Mouse (Mus musculus): Measurements from ENCODE around the gene Bmp8a. TPM values are rescaled to one million over a fixed set of nuclear protein-coding genes. Genes with fewer than 3 reads are reported as not detected.

The Bmp8a gene
- 0.64 and 1.1 TPM in 2 replicates for polyA plus RNA-seq (2015; fragmentation: Nextera tagmentation; extraction: Ambion mirVana)

DNA sequence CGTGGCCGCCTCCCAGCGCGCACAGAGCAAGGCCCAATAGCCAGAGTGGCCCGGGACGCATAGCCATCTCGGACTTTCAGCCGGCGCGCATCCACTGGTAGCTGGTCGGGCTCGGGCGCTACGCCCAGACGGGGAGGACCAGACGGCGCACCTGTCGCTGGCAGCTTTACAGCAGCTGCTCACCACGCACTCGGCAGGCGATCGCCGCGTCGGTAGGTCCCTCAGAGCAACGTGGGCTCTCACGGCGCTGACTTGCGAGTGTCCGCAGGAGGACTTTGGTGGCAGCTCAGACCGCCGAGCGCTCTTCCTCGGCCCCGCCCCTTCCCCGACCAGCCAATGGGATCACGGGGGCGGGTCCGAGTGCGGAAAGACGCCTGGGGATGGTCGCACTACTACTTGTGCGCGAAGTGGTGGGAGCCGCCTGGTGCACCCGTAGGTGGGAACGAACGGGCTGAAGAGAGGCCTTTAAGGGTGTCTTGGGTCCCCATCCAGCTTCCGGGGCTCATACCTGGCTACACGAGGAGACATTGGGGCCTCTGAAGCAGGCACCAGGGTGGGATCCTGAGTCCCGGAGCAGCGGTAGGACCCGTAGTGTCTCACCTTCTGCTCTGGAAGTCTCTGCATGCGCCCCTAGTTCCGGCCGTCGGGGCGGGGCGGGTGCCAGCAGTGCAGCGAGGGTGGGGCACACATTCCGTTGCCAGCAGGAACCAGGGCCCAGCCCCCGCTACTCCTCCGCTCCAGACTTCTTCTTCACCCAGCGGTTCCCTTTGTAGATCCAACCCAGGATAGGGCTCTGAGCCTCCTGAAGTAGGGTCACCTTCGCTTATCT lies at the start of gene Bmp8a:
Bmp8a (minus strand) TSS at position 611 of the 829 bp plus-strand sequence.
- H3K9me3 ChIP-seq (ENCODE audit: control insufficient read depth, low read length) = no peaks in the 10 kb centered on the region
- under 1% methylated on average over 64 of the region's 65 CpGs for WGBS
- ATAC-seq = peak; percentile 93
- peaks cover 11% of the 10 kb centered on the region for H3K4me1 ChIP-seq (ENCODE audit: control insufficient read depth, insufficient read depth, low read length)
- H3K36me3 ChIP-seq (ENCODE audit: control insufficient read depth, insufficient read depth, low read length) = no peaks in the 10 kb centered on the region
- peaks cover 21% of the 10 kb centered on the region for H3K27me3 ChIP-seq (replicated peaks; ENCODE audit: control insufficient read depth, insufficient read depth, low read length)
- peak within 1 kb of the TSS; percentile 51 for H3K9ac ChIP-seq (ENCODE audit: low read depth, low read length)
- peak within 1 kb of the TSS; percentile 43 for H3K27ac ChIP-seq (ENCODE audit: low read length)
- peak within 1 kb of the TSS; percentile 67 for H3K4me3 ChIP-seq (ENCODE audit: low read length)
- H3K4me2 ChIP-seq (ENCODE audit: low read depth, low read length) = peak within 1 kb of the TSS; percentile 94

DNA sequence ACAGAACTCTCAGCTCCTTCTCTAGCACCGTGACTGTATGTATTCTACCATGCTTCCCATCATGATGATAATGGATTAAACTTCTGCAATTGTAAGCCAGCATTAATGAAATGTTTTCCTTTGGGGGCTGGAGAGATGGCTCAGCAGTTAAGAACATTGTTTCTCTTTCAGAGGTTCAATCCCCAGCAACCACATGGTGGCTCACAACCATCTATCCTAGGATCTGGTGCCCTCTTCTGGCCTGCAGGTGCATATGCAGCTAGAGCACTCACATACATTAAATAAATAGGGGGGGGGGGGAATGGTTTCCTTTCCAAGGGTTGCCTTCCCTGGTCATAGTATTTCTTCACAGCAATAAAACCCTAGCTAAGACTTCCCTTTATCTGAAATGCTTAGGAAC lies 49.1 kb upstream of the Bmp8a start:
- 100% methylated on average over 1 of the region's 1 CpGs for WGBS
- no peak overlapping the region for H3K27ac ChIP-seq (ENCODE audit: low read length)
- ATAC-seq = no peak
- no peaks in the 10 kb centered on the region for H3K27me3 ChIP-seq (replicated peaks; ENCODE audit: control insufficient read depth, insufficient read depth, low read length)
- no peak overlapping the region for H3K9ac ChIP-seq (ENCODE audit: low read depth, low read length)
- H3K36me3 ChIP-seq (ENCODE audit: control insufficient read depth, insufficient read depth, low read length) = peaks cover 13% of the 10 kb centered on the region
- no peaks in the 10 kb centered on the region for H3K4me1 ChIP-seq (ENCODE audit: control insufficient read depth, insufficient read depth, low read length)
- no peaks in the 10 kb centered on the region for H3K9me3 ChIP-seq (ENCODE audit: control insufficient read depth, low read length)
- no peak overlapping the region for H3K4me2 ChIP-seq (ENCODE audit: low read depth, low read length)
- H3K4me3 ChIP-seq (ENCODE audit: low read length) = no peak overlapping the region

DNA sequence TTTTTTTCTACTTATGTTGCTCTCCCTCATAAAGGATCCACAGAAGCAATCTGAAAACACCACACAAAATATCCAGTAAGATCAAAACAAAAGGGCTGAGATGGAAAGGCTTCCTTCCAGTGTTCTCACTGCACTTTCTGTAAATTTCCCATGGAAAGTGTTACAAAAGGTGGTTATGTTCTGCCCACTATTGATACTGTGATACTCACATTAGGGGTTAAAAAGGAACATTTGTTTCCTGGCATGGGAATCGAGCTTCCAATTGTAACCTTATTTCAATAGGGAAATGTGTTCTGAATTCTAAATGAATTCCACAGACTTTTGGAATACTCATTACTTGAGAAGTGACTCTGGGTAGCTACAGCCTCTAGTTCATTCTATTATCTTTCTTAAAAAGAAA lies 42.0 kb upstream of the Bmp8a start:
- Histone ChIP-seq H3K27ac (ENCODE audit: low read length) (no peak overlapping the region), H3K27me3 (replicated peaks; ENCODE audit: control insufficient read depth, insufficient read depth, low read length) (no peaks in the 10 kb centered on the region), H3K9ac (ENCODE audit: low read depth, low read length) (no peak overlapping the region), H3K4me1 (ENCODE audit: control insufficient read depth, insufficient read depth, low read length) (no peaks in the 10 kb centered on the region), H3K4me2 (ENCODE audit: low read depth, low read length) (no peak overlapping the region), H3K9me3 (ENCODE audit: control insufficient read depth, low read length) (no peaks in the 10 kb centered on the region), H3K36me3 (ENCODE audit: control insufficient read depth, insufficient read depth, low read length) (peaks cover 20% of the 10 kb centered on the region), H3K4me3 (ENCODE audit: low read length) (no peak overlapping the region)
- 66% methylated on average over 1 of the region's 1 CpGs for WGBS
- no peak for ATAC-seq

DNA sequence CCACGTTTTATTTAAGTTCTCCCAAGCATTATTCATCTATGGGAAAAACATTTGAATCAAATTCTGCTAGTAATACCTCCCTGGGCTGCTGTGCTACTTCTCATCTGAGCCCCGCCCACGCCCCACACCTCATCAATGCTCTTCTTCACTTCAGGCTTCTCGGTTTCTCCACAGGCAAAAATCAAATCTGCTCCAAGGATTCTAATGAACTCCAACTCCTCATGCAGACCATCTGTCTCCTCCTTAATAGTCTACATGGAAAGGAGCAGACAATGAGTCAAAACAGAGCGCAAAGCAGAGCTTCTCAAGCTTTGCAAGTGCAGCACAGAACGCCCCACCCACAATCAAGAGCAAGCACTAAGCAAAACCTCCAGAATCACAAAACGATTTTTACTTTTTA lies 40.1 kb upstream of the Bmp8a start:
- no peak for ATAC-seq
- H3K4me3 ChIP-seq (ENCODE audit: low read length) = no peak overlapping the region
- H3K4me1 ChIP-seq (ENCODE audit: control insufficient read depth, insufficient read depth, low read length) = no peaks in the 10 kb centered on the region

DNA sequence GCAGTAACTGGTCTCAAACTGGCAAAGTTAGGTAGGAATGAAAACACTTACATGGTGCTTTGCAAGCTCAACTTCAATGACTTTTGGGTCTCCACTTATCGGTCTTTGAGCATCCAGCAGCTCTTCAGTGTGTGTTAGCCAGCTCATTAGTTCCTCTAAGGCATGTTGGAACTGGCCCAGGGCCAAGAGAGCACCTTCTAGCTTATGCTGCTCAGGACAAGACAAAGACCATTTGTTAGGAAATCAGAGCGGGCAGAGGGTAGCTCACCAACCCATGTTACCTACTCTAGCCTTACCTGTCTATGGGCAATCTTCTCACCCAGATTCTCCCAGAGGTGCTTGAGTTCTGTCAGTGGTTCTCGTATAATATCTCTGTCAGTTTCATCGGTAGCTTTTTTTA lies 39.0 kb upstream of the Bmp8a start:
- H3K4me3 ChIP-seq (ENCODE audit: low read length) = no peak overlapping the region
- no peak overlapping the region for H3K9ac ChIP-seq (ENCODE audit: low read depth, low read length)
- H3K27me3 ChIP-seq (replicated peaks; ENCODE audit: control insufficient read depth, insufficient read depth, low read length) = no peaks in the 10 kb centered on the region
- no peak overlapping the region for H3K27ac ChIP-seq (ENCODE audit: low read length)
- H3K36me3 ChIP-seq (ENCODE audit: control insufficient read depth, insufficient read depth, low read length) = peaks cover 24% of the 10 kb centered on the region
- H3K4me2 ChIP-seq (ENCODE audit: low read depth, low read length) = no peak overlapping the region
- H3K9me3 ChIP-seq (ENCODE audit: control insufficient read depth, low read length) = no peaks in the 10 kb centered on the region
- ATAC-seq = no peak
- H3K4me1 ChIP-seq (ENCODE audit: control insufficient read depth, insufficient read depth, low read length) = no peaks in the 10 kb centered on the region
- 91% methylated on average over 4 of the region's 4 CpGs for WGBS

More for the DNA sequence above, 40.1 kb upstream of the Bmp8a start:
- Histone ChIP-seq H3K9me3 (ENCODE audit: control insufficient read depth, low read length) (no peaks in the 10 kb centered on the region), H3K9ac (ENCODE audit: low read depth, low read length) (no peak overlapping the region), H3K27me3 (replicated peaks; ENCODE audit: control insufficient read depth, insufficient read depth, low read length) (no peaks in the 10 kb centered on the region), H3K27ac (ENCODE audit: low read length) (no peak overlapping the region), H3K36me3 (ENCODE audit: control insufficient read depth, insufficient read depth, low read length) (peaks cover 23% of the 10 kb centered on the region), H3K4me2 (ENCODE audit: low read depth, low read length) (no peak overlapping the region)
- WGBS = 92% methylated on average over 7 of the region's 7 CpGs

- no peaks in the 10 kb centered on the region for H3K27me3 ChIP-seq (replicated peaks; ENCODE audit: control insufficient read depth, insufficient read depth, low read length)
- no peaks in the 10 kb centered on the region for H3K4me1 ChIP-seq (ENCODE audit: control insufficient read depth, insufficient read depth, low read length)
- peaks cover 24% of the 10 kb centered on the region; the same call in 1 of the 2 replicates for H3K36me3 ChIP-seq (ENCODE audit: control insufficient read depth, insufficient read depth, low read length)
- no peak for ATAC-seq
- H3K27ac ChIP-seq (ENCODE audit: low read length) = no peak overlapping the region
- no peak overlapping the region for H3K4me2 ChIP-seq (ENCODE audit: low read depth, low read length)
- H3K4me3 ChIP-seq (ENCODE audit: low read length) = no peak overlapping the region
- no peaks in the 10 kb centered on the region for H3K9me3 ChIP-seq (ENCODE audit: control insufficient read depth, low read length)
- H3K9ac ChIP-seq (ENCODE audit: low read depth, low read length) = no peak overlapping the region
- 91% methylated on average over 11 of the region's 11 CpGs for WGBS
Observed at GRCm38 (mm10) chr4:123381598-123381997, 38.5 kb upstream of the Bmp8a start.

- Histone ChIP-seq H3K27ac (ENCODE audit: low read length) (no peak overlapping the region), H3K4me2 (ENCODE audit: low read depth, low read length) (no peak overlapping the region), H3K27me3 (replicated peaks; ENCODE audit: control insufficient read depth, insufficient read depth, low read length) (no peaks in the 10 kb centered on the region), H3K4me1 (ENCODE audit: control insufficient read depth, insufficient read depth, low read length) (no peaks in the 10 kb centered on the region), H3K9ac (ENCODE audit: low read depth, low read length) (no peak overlapping the region), H3K36me3 (ENCODE audit: control insufficient read depth, insufficient read depth, low read length) (peaks cover 28% of the 10 kb centered on the region), H3K9me3 (ENCODE audit: control insufficient read depth, low read length) (no peaks in the 10 kb centered on the region), H3K4me3 (ENCODE audit: low read length) (no peak overlapping the region)
- WGBS = 93% methylated on average over 3 of the region's 3 CpGs
- ATAC-seq = no peak
Observed at GRCm38 (mm10) chr4:123376031-123376430, 33.0 kb upstream of the Bmp8a start.

GRCm38 (mm10) chr4:123374316-123375008 lies 31.4 kb upstream of the Bmp8a start:
- Histone ChIP-seq H3K9me3 (ENCODE audit: control insufficient read depth, low read length) (no peaks in the 10 kb centered on the region), H3K9ac (ENCODE audit: low read depth, low read length) (no peak overlapping the region), H3K36me3 (ENCODE audit: control insufficient read depth, insufficient read depth, low read length) (peaks cover 28% of the 10 kb centered on the region), H3K4me3 (ENCODE audit: low read length) (no peak overlapping the region), H3K4me2 (ENCODE audit: low read depth, low read length) (no peak overlapping the region), H3K27me3 (replicated peaks; ENCODE audit: control insufficient read depth, insufficient read depth, low read length) (no peaks in the 10 kb centered on the region), H3K4me1 (ENCODE audit: control insufficient read depth, insufficient read depth, low read length) (no peaks in the 10 kb centered on the region), H3K27ac (ENCODE audit: low read length) (no peak overlapping the region)
- 92% methylated on average over 12 of the region's 12 CpGs for WGBS
- no peak for ATAC-seq

- no peak overlapping the region for H3K27ac ChIP-seq (ENCODE audit: low read length)
- no peak overlapping the region for H3K9ac ChIP-seq (ENCODE audit: low read depth, low read length)
- no peak overlapping the region for H3K4me3 ChIP-seq (ENCODE audit: low read length)
- no peaks in the 10 kb centered on the region for H3K4me1 ChIP-seq (ENCODE audit: control insufficient read depth, insufficient read depth, low read length)
- peaks cover 20% of the 10 kb centered on the region for H3K36me3 ChIP-seq (ENCODE audit: control insufficient read depth, insufficient read depth, low read length)
- H3K9me3 ChIP-seq (ENCODE audit: control insufficient read depth, low read length) = no peaks in the 10 kb centered on the region
- WGBS = 94% methylated on average over 4 of the region's 4 CpGs
- no peak for ATAC-seq
- no peaks in the 10 kb centered on the region for H3K27me3 ChIP-seq (replicated peaks; ENCODE audit: control insufficient read depth, insufficient read depth, low read length)
- H3K4me2 ChIP-seq (ENCODE audit: low read depth, low read length) = no peak overlapping the region
Observed at GRCm38 (mm10) chr4:123363555-123363954, 20.5 kb upstream of the Bmp8a start.
